Mouse (Mus musculus): Measurements from ENCODE around the gene Ahsa1. TPM values are rescaled to one million over a fixed set of nuclear protein-coding genes. Genes with fewer than 3 reads are reported as not detected.
A peak's percentile ranks its signal among the peaks of the same experiment; 100 is the strongest.
"Not testable (repeated sequence)": the region's sequence is repeated elsewhere in the genome, so short reads cannot be mapped to it uniquely, and the experiment has no call there.

The Ahsa1 gene
- total RNA-seq, 2 experiments from 2014 or later, result 103 to 107 TPM

DNA sequence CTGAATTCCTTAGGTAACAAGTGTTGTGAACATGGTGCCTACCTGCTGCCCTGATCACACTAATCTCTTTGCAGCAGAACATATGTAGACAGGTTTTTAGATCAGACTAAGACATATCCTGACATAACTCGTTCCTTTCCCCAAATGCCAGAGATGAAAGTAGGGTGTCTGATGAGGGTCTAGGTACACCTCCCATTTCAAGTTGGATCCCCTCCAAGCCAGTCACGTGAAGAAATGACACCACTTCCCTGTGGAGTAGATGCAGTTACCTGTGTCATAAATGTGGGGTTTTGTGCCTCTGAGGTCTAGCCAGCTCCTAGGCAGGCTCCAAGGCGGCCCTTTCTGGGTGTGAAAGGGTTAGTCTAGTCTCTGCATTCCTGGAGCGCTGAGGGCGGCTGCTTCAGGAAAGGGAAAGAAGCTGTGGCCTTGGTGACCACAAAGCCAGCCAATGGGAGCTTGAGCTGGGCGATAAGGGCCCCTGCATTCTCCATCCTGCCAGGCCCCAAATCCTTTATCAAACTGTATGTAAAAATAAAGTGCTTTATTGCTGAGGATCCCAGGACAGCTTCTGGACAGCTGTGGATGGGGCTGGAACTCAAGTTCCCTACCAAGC, 11.9 kb downstream of the Ahsa1 start:
- peak; percentile 9 to 37 for DNase-seq
- intact Hi-C loops (cut with DNase I), result no loop called here

DNA sequence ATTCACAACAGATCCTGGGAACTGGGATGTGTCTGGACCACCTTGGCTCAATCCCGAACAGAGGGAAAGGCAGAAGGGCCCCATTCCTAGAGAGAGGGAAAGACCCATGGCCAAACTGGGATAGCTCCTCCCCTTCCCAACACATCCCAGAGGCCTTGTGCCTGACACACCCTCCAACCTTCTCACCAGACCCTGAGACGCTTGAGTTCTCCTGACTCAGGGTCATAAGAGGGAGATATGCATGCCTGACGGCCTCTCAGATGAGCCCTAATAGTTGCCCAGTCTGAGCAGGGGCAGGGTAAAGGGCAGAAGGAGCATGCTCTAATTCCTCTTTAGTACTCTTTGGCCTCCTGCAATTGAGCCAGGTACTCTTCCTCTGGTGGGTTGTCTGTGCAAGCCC, 13.1 kb downstream of the Ahsa1 start:
- intact Hi-C loops (cut with DNase I), result no loop called here
- no peak for DNase-seq

DNA sequence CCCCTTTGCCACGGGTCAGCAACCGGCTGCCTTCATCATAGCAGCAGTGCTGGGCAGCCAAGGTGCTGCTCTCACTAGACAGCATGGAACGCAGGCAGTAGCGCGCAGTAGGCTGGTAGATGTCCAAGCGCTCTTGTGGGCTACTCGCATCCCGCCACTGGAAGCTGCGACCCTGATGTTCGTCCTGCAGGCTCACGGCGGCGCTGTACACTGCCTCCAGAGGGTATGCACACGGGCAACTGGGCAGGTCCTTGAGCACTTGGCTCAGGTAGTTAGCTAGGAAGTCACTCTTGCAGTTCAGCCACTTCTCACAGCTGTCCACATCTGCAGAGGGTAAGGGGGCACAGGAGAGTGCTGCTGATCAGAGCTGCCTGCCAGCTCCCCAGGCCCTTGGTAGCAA, 13.6 kb downstream of the Ahsa1 start:
- DNase-seq, result no peak
- intact Hi-C loops (cut with DNase I), result no loop called here

DNA sequence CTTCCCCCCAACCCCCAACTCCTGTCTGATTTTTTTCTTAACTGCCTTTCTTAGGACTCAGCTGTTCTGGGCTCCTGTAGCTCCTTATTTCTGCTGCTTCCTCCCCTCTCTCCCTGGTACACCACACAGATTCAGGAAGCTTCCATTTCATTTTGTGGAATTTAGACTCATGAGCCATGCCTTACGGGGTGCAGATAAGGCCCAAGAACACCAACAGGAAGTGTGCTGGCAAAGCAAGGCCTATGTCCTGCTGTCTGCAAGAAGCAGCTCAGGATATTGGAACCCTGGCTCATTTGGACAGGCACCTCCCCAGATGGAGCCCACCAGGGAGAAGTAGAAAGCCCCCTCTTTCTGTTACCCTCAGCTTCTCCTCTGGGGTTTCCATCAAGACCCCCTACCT, 15.5 kb downstream of the Ahsa1 start:
- intact Hi-C loops (cut with DNase I), result no loop called here
- DNase-seq, result no peak

DNA sequence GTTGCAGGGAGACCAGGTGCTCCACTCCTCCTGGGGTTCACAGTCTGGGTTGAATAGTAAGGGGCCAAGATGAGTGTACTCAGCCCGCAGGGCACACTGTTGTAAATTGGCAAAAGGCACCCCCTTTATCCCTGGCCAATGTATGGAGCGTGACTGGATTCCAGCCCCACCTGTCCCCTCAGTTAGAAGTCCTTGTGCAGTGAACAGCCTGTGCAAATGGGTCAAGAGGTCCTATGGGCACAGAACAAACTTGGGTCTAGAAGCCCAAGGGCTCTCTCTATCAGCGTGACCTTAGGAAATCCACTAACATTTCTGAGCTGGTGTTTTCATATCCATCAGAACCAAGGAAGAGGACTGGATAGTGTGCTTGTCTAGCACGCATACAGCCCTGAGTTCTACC, 16.5 kb downstream of the Ahsa1 start:
- intact Hi-C loops (cut with DNase I), result no loop called here
- DNase-seq, result no peak

DNA sequence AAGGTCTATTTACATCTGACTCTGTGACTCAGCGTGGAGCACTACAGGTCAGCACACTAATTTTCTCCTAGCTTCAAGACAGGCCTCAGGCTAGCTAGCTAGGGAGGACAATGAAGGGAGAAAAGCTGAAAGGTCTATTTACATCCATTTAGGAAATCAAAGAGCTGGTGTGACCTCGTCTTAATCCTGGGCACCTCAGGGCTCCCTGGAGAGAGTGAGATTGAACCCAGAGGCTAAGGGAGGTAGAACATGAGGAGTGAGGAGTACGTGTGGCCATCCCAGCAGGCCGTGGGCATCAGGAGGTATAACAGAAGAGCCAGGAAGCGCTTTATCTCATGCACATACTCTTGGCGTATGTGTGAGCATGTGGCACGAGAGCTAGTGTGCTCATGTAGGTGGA, 17.4 kb downstream of the Ahsa1 start:
- intact Hi-C loops (cut with DNase I), result no loop called here
- no peak for DNase-seq

DNA sequence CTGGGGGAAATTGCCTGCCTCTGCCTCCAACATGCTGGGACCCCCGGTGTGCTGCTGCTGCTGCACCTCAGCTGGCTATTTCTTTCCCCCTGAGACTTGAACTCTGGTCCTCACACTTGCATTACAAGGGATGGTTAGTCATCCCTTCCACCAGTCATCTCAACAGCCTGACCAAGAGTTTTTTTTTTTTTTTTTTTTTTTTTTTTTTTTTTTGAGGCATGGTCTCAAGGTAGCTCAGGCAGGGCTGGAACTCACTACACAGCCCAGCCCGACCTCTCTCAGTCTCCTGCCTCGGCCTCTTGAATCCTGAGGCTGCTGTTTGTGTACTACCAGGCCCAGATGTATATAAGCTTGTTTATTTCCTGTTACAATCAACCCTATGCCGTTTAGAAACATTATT, 18.0 kb downstream of the Ahsa1 start:
- no peak for DNase-seq
- intact Hi-C loops (cut with DNase I), result no loop called here

DNA sequence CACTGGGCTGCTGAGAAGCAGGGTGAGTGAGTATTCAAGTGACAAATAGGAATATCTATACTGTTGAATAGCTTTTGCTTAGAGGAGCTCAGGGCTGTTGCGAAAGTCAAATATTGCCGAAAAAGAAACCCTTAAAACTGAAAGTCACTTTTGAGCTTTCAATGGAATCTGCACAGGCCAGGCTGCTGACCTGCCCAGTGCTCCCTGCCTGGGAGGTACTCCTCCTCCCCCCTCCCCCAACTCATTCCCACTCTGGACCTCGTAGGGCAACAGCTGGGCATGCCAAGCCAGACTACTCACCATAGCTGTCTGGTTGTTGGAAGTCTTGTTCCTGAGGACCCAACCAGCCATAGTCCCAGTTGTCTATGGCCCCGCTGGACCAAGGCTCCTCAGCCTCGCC, 18.4 kb downstream of the Ahsa1 start:
- intact Hi-C loops (cut with DNase I), result no loop called here
- DNase-seq, result no peak

DNA sequence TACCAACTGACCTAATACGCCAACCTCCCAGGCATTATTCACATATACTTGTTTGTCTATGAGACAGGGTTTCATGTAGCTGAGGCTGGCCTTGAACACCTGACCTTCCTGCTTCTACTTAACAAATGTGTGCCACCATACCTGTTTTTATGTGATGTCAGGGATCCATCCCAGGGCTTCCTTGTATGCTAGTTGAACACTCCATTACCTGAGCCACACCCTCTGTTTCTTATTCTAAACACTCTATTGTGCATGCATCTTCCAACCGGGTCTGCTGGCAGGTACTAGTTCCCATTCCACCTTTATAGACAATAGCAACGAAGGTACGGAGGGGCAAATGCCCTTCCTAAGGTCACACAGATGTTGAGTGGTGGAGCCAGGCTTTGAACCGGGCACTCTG, 22.8 kb downstream of the Ahsa1 start:
- intact Hi-C loops (cut with DNase I), result no loop called here
- DNase-seq, result no peak

DNA sequence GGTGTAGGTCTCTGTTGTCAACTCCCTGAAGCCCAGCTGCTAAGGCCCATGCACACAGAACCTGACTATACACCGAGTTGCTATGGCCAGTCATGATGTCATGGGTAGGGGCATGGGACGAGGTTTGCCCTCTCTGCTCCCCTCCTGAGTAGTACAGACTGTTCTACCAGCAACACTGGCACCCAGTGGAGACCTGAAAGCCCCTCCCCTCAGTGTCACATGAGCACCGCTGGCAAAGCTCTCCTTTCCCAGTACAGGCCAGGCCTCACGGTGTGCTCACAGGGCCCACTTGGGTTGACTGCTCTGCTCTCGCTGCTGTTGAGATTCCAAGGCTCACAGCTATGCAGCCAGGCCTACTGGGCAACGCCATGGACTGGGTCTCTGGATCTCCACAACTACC, 27.7 kb downstream of the Ahsa1 start:
- intact Hi-C loops (cut with DNase I), result no loop called here
- DNase-seq, result no peak

DNA sequence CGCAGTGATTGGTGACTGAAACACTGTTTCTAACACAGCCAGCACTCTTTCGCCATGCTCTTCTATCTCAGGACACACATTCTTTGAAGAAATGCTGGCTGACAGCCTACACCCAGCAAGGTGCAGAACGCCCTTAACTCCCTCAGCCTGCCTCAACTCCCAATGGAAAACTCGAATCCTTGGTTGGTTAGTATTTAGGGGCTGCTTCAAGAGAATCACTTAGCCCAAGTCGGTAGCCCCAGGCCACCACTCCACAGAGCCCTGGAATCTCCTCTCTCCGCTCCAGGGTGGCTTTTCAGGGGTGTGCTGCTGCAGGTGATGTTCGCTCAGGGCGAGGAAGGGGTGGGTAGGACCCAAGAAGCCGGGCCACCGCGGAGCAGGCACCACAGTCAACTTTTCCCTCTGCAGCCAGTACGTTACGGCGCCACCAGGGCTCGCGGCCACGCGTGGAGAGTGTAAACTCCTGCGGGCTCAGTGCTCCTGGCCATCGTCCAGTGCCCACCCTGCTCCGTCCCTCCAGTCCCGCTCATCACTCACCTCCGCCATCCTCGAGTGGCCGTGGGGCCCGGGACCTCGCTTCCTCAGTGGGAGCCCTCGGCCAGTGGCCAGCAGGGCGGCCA, 32.9 kb downstream of the Ahsa1 start:
- intact Hi-C loops (cut with DNase I), result no loop called here
- DNase-seq, result peak in 1 of 2 experiments; percentile 46

DNA sequence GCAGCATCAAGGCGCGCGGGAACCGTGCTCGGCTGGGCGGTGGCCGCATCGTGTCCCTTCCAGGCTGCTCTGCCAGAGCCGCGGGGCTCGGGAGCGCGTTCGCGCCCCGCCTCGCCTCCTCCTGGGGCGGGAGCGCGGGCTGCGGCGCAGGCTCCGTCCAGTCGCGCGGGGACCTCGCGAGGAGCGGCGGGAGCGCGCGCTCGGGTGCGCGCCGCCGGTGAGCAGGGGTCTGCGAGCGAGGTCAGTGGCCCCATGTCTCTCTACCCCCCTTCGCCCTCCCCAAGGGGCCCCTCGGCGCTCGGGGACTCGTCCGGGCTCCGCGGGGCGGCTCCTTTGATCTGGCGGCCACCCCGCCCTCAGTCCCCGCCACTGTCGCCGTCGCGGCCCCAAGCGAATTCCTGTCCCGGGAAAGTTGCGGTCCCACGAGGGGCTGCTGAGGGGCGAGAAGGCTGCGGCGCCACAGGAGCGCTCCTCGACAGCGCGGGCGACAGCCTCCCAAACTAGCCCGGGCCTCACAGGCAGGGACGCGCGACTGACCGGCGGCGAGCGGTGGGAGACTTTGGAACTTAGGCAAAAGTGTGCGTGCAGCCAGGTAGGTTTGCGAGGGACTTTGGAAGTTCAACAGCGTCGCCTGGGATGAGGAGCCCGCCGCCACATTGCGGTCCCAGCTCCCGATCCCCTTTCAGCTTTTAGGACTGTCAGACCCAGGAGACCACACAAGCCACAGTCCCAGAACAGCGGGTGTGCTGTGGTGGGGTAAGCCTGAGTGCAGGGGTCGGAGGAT, 33.6 kb downstream of the Ahsa1 start, which contains the start of gene Ism2:
Gene Ism2, minus strand, starts transcription at position 49 of the 784 bp plus-strand sequence.
- intact Hi-C loops (cut with DNase I), result no loop called here

DNA sequence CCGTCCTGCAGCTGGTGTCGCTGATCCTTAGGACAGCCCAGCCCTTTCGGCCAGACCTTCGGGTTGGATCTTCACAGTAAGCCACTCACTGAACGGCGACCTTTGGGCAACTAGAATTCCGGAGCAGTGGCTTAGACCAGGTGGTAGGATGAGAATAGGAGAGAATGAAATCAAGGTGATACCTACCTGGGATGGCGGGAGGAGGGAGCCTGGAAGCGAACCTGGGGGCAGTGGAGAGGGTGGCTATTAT, 34.1 kb downstream of the Ahsa1 start:
- intact Hi-C loops (cut with DNase I), result no loop called here
- DNase-seq, result no peak

More for the DNA sequence above, 33.6 kb downstream of the Ahsa1 start, which contains the start of gene Ism2:
- peak; percentile 27 to 61 for DNase-seq

DNA sequence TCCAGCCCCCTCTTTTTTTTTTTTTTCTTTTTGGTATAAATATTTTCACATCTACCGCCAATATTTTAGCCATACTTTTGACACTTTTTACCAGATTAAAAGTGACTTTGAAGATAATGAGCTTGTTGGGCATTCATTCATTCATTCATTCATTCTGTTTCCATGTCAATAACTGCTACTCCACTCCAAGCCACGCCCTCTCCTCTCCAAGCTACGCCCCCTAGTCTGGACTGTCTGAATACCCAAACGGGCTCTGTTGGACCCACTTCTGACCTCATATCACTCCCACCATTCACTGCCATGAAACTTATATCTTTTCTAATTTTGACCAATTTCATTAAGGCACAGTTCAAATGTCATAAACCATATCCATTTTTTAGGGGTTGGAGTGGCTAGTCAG, 34.9 kb downstream of the Ahsa1 start:
- intact Hi-C loops (cut with DNase I), result no loop called here
- no peak for DNase-seq

DNA sequence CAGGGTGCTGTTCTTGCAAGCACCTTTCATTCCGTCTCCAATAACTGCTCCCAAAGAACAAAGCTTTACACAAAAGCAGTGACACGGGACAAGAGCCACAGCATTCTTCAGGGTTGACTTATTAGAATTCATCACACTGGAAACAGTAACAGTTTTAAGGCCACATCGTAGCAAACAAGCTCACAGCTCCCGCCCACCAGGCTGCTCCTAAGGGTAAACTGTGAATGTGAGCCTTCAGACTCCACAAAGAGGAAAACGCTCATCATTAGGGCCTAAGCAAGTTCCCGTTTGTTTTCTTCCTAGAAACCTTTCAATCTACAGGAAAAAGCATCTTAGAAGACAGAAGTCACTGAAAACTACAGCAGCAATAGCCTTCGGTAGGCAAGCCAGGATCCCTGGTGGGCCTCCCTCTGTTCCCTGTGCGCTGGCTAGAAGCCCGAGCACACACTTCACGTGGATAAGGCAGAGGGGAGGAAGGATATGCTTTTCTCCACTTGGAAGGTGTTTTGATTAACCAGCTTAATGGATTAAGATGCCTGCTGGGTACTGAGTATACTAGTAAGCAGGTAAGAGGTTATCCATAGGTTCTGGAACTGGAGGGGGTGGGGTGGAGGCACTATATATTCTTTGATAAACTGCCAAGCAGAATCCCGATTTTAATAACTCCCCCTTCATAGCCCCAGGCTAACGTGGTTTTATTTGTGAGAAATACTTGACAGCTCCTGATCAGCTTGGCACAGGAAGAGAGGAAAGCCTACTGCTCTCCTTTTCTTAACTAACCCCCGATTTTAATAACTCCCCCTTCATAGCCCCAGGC, 39.7 kb downstream of the Ahsa1 start:
- DNase-seq, result peak in 1 of 2 experiments; percentile 7
- intact Hi-C loops (cut with DNase I), result no loop called here

DNA sequence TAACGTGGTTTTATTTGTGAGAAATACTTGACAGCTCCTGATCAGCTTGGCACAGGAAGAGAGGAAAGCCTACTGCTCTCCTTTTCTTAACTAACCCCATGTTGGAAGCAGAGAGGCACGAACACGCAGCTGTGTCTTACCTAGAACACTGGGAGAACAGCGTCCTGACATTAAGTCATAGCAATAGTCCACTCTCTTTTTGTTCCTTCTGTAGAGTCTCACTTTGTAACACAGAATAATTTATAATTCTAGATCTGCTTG, 40.2 kb downstream of the Ahsa1 start:
- DNase-seq; intact Hi-C loops (cut with DNase I): not testable (repeated sequence)

DNA sequence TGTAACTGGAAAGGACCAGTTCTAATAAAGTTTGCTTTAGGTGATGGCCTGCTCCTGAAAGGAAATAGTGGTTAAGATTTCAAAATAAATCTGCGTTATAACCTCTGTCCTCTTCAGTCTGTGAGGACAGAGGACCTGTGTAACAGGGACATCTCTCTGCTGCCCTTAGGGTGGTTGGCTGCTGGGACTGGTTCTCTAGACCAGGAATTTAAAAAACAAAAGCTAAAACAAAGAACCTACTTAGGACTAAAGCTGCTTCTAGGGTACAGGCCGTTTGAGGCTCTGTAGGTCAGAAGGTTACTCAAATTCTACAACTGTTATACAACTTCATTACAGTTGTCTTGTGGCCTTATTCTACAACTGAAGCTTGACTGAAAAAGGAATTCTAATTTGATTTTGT, 46.8 kb downstream of the Ahsa1 start:
- intact Hi-C loops (cut with DNase I), result no loop called here
- no peak for DNase-seq

DNA sequence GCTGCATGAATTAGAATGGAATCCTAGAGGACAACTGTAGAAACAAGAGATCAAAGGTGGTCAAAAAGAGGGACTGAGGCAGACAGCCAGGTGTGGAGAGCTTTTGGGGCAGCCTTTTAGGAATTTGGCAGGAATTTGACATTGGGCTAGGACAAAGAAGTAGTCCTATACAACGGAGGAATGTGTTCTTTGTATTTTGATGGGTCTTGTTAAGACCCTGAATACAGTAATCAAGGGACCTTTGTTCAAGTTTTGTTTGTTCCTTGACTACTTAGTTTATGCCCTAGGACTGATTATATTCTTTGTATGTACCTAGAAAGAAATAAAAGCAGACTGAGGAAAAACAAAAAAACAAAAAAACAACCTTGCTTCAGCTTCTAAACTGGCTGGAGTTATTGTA, 51.7 kb downstream of the Ahsa1 start:
- intact Hi-C loops (cut with DNase I), result no loop called here
- DNase-seq, result no peak

DNA sequence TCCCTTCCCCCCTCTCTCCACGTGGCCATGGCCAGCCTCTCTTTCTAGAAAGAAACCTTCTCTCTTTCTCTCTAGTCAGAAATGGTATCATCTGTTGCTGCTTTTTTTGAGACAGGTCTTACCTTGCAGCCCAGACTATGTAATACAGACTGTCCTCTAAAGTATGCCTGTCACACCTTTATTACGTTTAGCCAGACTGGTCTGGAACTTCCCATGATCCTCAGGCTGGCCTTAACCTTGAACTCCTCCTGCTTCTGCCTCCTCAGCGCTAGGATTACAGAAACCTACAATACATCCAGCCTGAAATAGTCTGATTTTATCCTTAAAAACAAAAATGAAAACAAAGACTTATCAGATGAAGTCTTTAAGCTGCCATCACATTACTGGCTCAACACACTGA, 53.0 kb downstream of the Ahsa1 start:
- intact Hi-C loops (cut with DNase I), result no loop called here
- no peak for DNase-seq

All from heart, postnatal 14 days (tissue).